Mouse (Mus musculus) gastrocnemius, adult 8-10 months (tissue): ENCODE measurements around the gene Poc5. TPM values are rescaled to one million over a fixed set of nuclear protein-coding genes. Genes with fewer than 3 reads are reported as not detected.

Experiments used
- DNase-seq, 2 experiments: peaks; one replicate each; pipeline ENCODE4 v3.0.0; 2022; ENCODE audit warnings: low spot score in 2 of 2
- total RNA-seq, 4 experiments: library from RNA; stranded (reverse); gene quantifications; 2 replicates each; pipeline ENCODE4 v1.2.4; 2022

Poc5 gene
- total RNA-seq = 1 to 10 TPM; 5.3 to 6.9 (median 6.1) TPM

- DNase-seq = peak; percentile 96 to 98
These were observed at the start of gene Poc5 for GRCm38 (mm10) chr13:96388042-96388888. TSS of gene Poc5 (plus strand) at chr13:96388294.

- DNase-seq = no peak
These were observed 46.6 kb upstream of the Poc5 start for GRCm38 (mm10) chr13:96341461-96341860.

DNA sequence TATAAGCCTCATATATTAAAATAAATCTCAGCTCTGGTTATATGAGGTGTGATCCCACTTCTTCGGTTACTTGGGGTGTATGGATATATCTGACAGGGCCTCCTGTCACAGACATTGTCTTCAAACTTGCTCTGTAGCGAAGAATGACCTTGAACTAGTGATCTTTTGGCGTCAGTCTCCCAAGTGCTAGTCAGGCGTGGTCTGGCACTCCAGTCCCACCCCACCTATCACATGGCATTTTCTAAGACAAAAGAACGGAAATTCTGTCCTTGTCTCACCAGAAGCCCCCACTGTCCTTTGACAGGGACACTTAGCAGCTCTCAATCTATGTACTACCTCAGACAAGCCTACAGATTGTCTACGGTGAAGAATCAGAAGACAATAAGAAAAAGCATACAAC is 43.3 kb upstream of the Poc5 start:
- no peak for DNase-seq

DNA sequence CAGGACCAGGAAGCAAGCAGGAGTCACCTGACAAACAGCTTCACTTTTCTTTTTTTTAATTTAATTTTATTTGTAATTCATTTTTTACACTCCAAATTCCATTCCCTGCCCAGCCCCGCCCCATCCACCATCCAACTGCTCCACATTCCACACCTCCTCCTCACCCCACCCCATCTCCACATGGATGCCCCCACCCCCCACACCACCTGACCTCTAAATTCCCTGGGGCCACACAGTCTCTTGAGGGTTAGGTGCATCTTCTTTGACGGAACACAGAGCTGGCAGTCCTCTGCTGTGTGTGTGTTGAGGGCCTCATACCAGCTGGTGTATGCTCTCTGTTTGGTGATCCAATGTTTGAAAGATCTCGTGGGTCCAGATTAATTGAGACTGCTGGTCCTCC is 41.5 kb upstream of the Poc5 start:
- DNase-seq = no peak

- no peak for DNase-seq
These were observed 37.9 kb upstream of the Poc5 start for GRCm38 (mm10) chr13:96350207-96350606.

- DNase-seq = no peak
These were observed 36.8 kb upstream of the Poc5 start for GRCm38 (mm10) chr13:96351264-96351663.

- no peak for DNase-seq
These were observed 12.6 kb upstream of the Poc5 start for GRCm38 (mm10) chr13:96375519-96375918.

DNA sequence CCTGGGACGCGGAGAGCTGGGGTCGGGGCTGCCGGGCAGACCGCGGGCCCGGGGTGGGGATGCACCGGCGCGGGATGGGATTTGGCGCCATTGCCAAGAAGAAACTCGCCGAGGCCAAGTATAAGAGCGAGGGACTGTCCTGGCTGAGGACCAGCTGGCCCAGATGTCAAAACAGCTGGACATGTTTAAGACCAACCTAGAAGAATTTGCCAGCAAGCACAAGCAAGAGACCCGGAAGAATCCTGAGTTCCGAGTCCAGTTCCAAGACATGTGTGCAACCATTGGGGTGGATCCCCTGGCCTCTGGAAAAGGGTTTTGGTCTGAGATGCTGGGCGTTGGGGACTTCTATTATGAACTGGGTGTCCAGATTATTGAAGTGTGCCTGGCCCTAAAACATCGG is 11.2 kb upstream of the Poc5 start:
- DNase-seq = peak; percentile 29 to 39

GRCm38 (mm10) chr13:96377883-96378282 is 10.2 kb upstream of the Poc5 start:
- no peak for DNase-seq

DNA sequence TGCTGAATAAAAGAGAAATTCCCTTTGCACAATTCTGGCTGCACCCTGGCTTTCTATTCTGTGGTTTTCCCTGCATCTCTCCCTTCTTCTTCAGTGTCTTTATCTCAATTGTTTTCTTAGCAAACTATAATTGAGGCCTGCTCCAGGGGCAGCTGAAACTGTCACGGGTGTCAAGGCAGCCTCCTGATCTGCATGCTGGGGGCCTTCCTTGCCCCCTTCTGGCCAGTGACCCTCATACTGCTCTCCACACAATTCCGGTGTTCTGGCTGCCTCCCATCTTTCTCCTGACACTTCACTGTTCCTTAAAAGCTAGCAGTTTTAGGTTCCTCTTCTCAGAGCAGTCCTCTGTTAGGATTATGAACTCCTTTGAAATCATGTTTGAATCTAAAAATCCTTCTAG is 1.2 kb downstream of the Poc5 start:
- no peak for DNase-seq

GRCm38 (mm10) chr13:96401251-96401650 is 13.2 kb downstream of the Poc5 start:
- DNase-seq = no peak

- no peak for DNase-seq
These were observed 17.4 kb downstream of the Poc5 start for GRCm38 (mm10) chr13:96405518-96405917.

DNA sequence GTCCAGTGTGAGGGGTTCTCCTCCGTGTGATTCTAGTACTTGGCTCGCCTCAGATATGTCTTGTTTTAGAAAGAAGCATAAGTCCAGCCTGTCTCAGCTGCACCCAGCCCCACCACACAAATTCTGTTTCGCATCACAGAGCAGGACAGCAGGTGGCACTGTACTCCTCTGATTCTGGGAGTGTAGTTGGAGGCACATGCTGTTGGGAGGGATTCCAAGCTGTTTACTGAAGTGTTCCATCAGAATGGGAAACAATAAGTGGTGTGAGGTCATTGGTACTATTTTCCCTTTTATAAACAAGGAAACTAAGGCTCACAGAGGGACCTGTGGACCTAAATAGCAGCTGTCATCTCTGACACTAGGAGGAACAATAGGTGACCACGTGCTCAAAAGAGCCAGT is 18.9 kb downstream of the Poc5 start:
- DNase-seq = no peak

DNA sequence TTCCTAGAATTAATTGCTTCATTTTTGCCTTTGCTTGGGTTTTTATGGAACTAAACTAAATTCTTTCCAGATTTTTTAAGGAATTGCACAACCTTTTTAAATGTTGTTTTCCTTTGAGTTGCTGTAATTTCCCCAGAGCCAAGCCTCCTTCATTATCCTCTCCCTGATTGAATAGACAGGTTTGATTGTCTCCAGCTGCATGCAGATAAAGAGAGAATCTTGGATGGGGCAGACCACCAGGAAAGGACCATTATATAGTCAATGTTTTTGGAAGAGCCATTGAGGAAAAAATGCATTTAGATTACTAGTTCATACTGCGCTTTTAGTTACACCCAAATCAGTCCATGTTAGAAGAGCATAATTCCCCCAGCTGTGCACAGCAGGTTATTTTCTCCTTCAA is 20.7 kb downstream of the Poc5 start:
- no peak for DNase-seq

GRCm38 (mm10) chr13:96414384-96414783 is 26.3 kb downstream of the Poc5 start:
- DNase-seq = no peak

GRCm38 (mm10) chr13:96416380-96416779 is 28.3 kb downstream of the Poc5 start:
- DNase-seq = no peak

DNA sequence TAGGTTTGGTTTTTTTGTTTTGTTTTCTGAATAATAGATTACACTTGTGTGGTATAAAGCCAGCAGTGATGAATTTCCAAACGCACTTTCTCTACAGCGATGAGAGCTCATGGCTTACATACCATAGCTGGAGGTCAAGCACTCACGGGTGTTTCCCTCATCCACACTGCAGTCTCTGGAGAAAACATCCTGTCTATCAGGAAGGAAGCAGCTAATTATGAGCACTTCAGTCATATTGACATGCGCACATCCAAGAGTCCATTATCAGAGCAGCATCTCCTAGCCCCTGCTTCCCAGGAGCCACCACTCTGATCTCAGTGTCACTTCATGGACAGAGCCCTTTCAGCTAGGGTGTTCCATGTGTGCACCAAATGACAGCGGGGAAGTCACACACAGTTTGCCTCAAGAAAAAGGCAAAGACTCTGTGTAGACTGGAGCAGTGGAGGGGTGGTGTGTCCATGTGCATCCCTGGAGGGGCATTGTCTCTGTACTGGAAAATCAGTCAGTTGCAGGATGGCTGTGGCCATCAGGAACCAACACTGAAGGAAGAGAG is 29.2 kb downstream of the Poc5 start:
- DNase-seq = no peak

GRCm38 (mm10) chr13:96418487-96418886 is 30.4 kb downstream of the Poc5 start:
- DNase-seq = no peak

DNA sequence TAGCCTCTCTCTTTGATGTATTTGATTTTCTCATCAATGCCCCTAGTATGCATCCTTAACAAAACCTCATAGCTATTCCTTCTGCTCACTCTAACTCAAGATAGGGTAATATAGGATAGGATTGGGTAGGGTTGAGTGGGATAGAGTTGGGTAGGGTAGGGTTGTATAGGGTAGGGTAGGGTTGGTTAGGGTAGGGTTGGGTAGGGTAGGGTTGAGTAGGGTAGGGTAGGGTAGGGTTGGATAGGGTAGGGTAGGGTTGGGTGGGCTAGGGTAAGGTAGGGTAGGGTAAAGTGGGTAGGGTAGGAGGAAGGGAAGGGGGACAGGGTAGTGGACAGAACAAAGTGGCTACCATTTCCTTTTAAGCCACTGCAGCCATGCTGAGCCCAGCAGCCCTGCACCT is 33.1 kb downstream of the Poc5 start:
- no peak for DNase-seq

- no peak for DNase-seq
These were observed 36.6 kb downstream of the Poc5 start for GRCm38 (mm10) chr13:96424496-96425274.

DNA sequence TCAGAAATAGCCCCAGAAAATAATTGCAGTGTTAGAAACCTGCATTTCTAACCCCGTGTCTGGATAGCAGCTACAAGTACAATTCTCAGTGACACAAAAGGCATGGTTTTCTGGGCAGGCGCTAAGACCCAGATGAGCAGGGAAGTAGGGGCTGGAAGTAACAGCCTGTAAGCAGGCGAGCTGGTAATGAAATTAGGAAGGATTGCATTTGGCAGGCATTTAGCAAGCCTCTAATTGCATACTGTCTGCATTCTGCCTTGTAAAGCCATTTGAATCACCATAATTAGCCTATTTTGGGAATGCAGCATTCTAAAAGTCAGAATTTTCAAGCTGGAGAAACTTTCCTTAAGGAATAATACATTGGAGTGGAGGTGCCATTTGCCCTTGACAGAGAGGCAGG is 38.0 kb downstream of the Poc5 start:
- no peak for DNase-seq

DNA sequence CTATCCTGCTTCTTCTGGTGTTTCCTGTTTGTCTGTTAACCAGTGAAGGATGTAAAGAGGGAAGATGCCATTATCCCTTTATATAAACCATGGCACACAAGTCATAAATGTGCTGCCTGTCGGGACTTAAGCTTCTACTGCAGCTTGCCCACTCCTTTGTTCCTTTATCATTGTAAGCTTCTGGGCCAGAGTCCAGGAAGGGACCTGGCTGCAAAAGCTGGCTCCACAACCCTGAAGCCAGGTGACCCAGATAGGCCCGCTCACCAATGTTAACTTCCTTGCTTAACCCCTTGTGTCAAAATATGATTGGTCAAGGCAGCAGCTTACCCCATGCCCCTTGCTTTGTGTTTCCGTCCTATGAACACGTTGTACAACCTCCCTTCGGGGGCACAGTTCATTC is 40.4 kb downstream of the Poc5 start:
- DNase-seq = no peak
